In the genomic region with DNA sequence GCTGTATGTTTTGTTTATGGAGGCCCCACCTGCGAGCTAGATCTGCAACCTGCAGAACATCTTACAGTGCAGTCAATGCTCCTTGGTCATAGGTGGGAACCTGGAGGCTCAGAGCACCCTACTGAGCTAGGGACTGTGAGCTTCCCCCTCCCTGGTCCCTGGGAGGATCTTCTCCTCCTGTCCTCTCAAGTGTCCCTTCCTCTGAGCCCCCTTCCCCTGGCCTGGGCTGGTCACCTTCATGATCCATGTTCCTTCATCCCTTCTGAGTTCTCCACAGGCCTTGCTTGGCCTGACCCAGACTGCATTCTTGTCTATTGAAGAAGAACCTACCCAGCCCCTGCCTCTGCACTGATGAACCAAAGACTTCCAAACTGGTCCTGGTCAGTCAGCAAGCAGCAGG, we compare ENCODE assay signal across 11 mouse cellular contexts. TPM values are rescaled to one million over a fixed set of nuclear protein-coding genes. Genes with fewer than 3 reads are reported as not detected.
A peak's percentile ranks its signal among the peaks of the same experiment; 100 is the strongest.
DNase-seq lines count a peak whose midpoint lies in the region; ATAC-seq and TF ChIP-seq lines count a peak whose summit lies in the region.
"Had no signal": no experiment of that assay in that cellular context is flagged by ENCODE, and none has a peak within 500 bp of the region (broad histone marks: within the 10 kb centered on the region; RNA-seq: fewer than 3 reads in every experiment).

No protein-coding gene starts in this region.

- no peak overlapping the region for H3K27ac ChIP-seq in lung, embryonic 14.5 days (ENCODE audit: low read depth)
- no peak overlapping the region for H3K27ac ChIP-seq in lung, postnatal 0 days (ENCODE audit: low read length)
- H3K27ac ChIP-seq in limb, embryonic 10.5 days = peak overlapping the region; percentile 84
- H3K27ac ChIP-seq in neural tube, embryonic 14.5 days (ENCODE audit: low read depth, low read length) = peak overlapping the region; percentile 89

- 42% methylated on average over 1 of the region's 1 CpGs for WGBS in lung, embryonic 14.5 days
- 33% methylated on average over 1 of the region's 1 CpGs for WGBS in lung, postnatal 0 days
- 42% methylated on average over 1 of the region's 1 CpGs for WGBS in limb, embryonic 10.5 days
- whole genome bisulfite sequencing in neural tube, embryonic 14.5 days = 54% methylated on average over 1 of the region's 1 CpGs

- peaks cover 9% of the 10 kb centered on the region for H3K4me1 ChIP-seq in lung, embryonic 14.5 days (ENCODE audit: insufficient read depth)
- peaks cover 4% of the 10 kb centered on the region for H3K4me1 ChIP-seq in lung, postnatal 0 days (ENCODE audit: insufficient read depth, low read depth, low read length)
- H3K4me1 ChIP-seq in limb, embryonic 10.5 days = peaks cover 51% of the 10 kb centered on the region
- H3K4me1 ChIP-seq in neural tube, embryonic 14.5 days (ENCODE audit: control insufficient read depth, insufficient read depth, low read length) = peaks cover 34% of the 10 kb centered on the region

- H3K27me3 ChIP-seq in lung, embryonic 14.5 days (ENCODE audit: insufficient read depth, low read length) = peaks cover 27% of the 10 kb centered on the region
- 0 out of 2 replicates have a peak, but pooled peaks cover 10% of the 10 kb centered on the region for H3K27me3 ChIP-seq in lung, postnatal 0 days (replicated peaks; ENCODE audit: insufficient read depth, low read length)
- peaks cover 66% of the 10 kb centered on the region for H3K27me3 ChIP-seq in limb, embryonic 10.5 days (ENCODE audit: low read depth, poor library complexity, severe bottlenecking)
- peaks cover 3% of the 10 kb centered on the region; the same call in 1 of the 2 replicates for H3K27me3 ChIP-seq in neural tube, embryonic 14.5 days (ENCODE audit: control insufficient read depth, insufficient read depth, low read length)

- H3K36me3 ChIP-seq in lung, embryonic 14.5 days (ENCODE audit: insufficient read depth) = no peaks in the 10 kb centered on the region
- no peaks in the 10 kb centered on the region for H3K36me3 ChIP-seq in lung, postnatal 0 days (ENCODE audit: insufficient read depth, low read length)
- no peaks in the 10 kb centered on the region for H3K36me3 ChIP-seq in limb, embryonic 10.5 days
- H3K36me3 ChIP-seq in neural tube, embryonic 14.5 days (ENCODE audit: control insufficient read depth, insufficient read depth, low read length) = no peaks in the 10 kb centered on the region

- H3K4me2 ChIP-seq in lung, embryonic 14.5 days = peak overlapping the region; percentile 55
- no peak overlapping the region for H3K4me2 ChIP-seq in lung, postnatal 0 days (replicated peaks; ENCODE audit: low read depth, low read length)
- H3K4me2 ChIP-seq in neural tube, embryonic 14.5 days (ENCODE audit: low read depth, low read length) = peak overlapping the region; percentile 53

- ATAC-seq in lung, embryonic 14.5 days (ENCODE audit: insufficient read depth) = no peak
- no peak for ATAC-seq in lung, postnatal 0 days
- no peak for ATAC-seq in neural tube, embryonic 14.5 days (ENCODE audit: low read depth)

- TF ChIP-seq EP300 in lung, postnatal 0 days (IDR thresholded peaks at IDR 0.05) = no peak

- H3K9ac ChIP-seq in lung, embryonic 14.5 days = no peak overlapping the region
- H3K9ac ChIP-seq in lung, postnatal 0 days (replicated peaks; ENCODE audit: low read depth) = no peak overlapping the region
- no peak overlapping the region for H3K9ac ChIP-seq in neural tube, embryonic 14.5 days (replicated peaks; ENCODE audit: low read depth, low read length)

- no peaks in the 10 kb centered on the region for H3K9me3 ChIP-seq in lung, embryonic 14.5 days (ENCODE audit: low read depth, low read length)
- H3K9me3 ChIP-seq in lung, postnatal 0 days (ENCODE audit: low read length) = no peaks in the 10 kb centered on the region
- H3K9me3 ChIP-seq in limb, embryonic 10.5 days (replicated peaks) = no peaks in the 10 kb centered on the region
- no peaks in the 10 kb centered on the region for H3K9me3 ChIP-seq in neural tube, embryonic 14.5 days (ENCODE audit: control insufficient read depth, low read length)

- H3K4me3 ChIP-seq in lung, embryonic 14.5 days (ENCODE audit: low read depth, low read length) = no peak overlapping the region
- no peak overlapping the region for H3K4me3 ChIP-seq in lung, postnatal 0 days (ENCODE audit: low read depth, low read length)
- peak overlapping the region; percentile 42; the same call in 1 of the 2 replicates for H3K4me3 ChIP-seq in limb, embryonic 10.5 days
- no peak overlapping the region for H3K4me3 ChIP-seq in neural tube, embryonic 14.5 days (ENCODE audit: low read depth, low read length)

- TF ChIP-seq CTCF in lung, embryonic 14.5 days (IDR thresholded peaks at IDR 0.05; ENCODE audit: low read depth) = no peak
- TF ChIP-seq CTCF in lung, postnatal 0 days (IDR thresholded peaks at IDR 0.05) = no peak

- DNase-seq in embryo, embryonic 10 days (ENCODE audit: low spot score) = peak; percentile 2
- DNase-seq in embryo, embryonic 11 days = no peak
- DNase-seq in lung, embryonic 14.5 days = no peak
- no peak for DNase-seq in lung, postnatal 0 days (ENCODE audit: low spot score)
- no peak for DNase-seq in limb, embryonic 10.5 days (ENCODE audit: low spot score)
- no peak for DNase-seq in urinary bladder, adult 2 months (ENCODE audit: low spot score)
- no peak for DNase-seq in layer of hippocampus, adult 18-20 months (ENCODE audit: low spot score in 2 of 2)
- DNase-seq: cerebellum, adult 18-20 months had no signal

RNA-seq across cellular contexts. Expression of a gene that starts 21.7 kb away (rescaled TPM):
- not detected in 2 replicates for polyA plus RNA-seq in lung, embryonic 14.5 days (2014; fragmentation: Nextera tagmentation; extraction: Ambion mirVana)
- polyA plus RNA-seq in lung, postnatal 0 days (2015; fragmentation: Nextera tagmentation; extraction: Ambion mirVana) = 0.08 and 0.10 TPM in 2 replicates
- not detected in 2 replicates for polyA plus RNA-seq in limb, embryonic 10.5 days (2016; fragmentation: Nextera tagmentation; extraction: Ambion mirVana)
- 0.07 and 0.13 TPM in 2 replicates for polyA plus RNA-seq in neural tube, embryonic 14.5 days (2014; fragmentation: Nextera tagmentation; extraction: Ambion mirVana)
- 5.4 and 5.9 TPM in 2 replicates for polyA plus RNA-seq in urinary bladder, adult 2 months (2012; rRNA removed)
- total RNA-seq in layer of hippocampus, adult 18-20 months (2021) = not detected
- total RNA-seq: granulocyte monocyte progenitor cell, adult 5-6 weeks; megakaryocyte, adult 5-6 weeks had no signal

RNA-seq across cellular contexts. Expression of a gene that starts 44.2 kb away (rescaled TPM):
- 0.34 and 0.41 TPM in 2 replicates for polyA plus RNA-seq in lung, embryonic 14.5 days (2014; fragmentation: Nextera tagmentation; extraction: Ambion mirVana)
- 1.1 and 2.5 TPM in 2 replicates for polyA plus RNA-seq in lung, postnatal 0 days (2015; fragmentation: Nextera tagmentation; extraction: Ambion mirVana)
- not detected in 2 replicates for polyA plus RNA-seq in limb, embryonic 10.5 days (2016; fragmentation: Nextera tagmentation; extraction: Ambion mirVana)
- 0.12 TPM in 1 of 2 replicates, not detected in the other for polyA plus RNA-seq in neural tube, embryonic 14.5 days (2014; fragmentation: Nextera tagmentation; extraction: Ambion mirVana)
- 11.3 and 15.7 TPM in 2 replicates for polyA plus RNA-seq in urinary bladder, adult 2 months (2012; rRNA removed)
- total RNA-seq in layer of hippocampus, adult 18-20 months (2021) = under 1 TPM in 1 of 2 experiments, not detected in 1; 0.30 TPM

RNA-seq across cellular contexts. Expression of a gene that starts 55.2 kb away (rescaled TPM):
- 0.05 and 0.07 TPM in 2 replicates for polyA plus RNA-seq in lung, embryonic 14.5 days (2014; fragmentation: Nextera tagmentation; extraction: Ambion mirVana)
- 0.07 TPM in 1 of 2 replicates, not detected in the other for polyA plus RNA-seq in lung, postnatal 0 days (2015; fragmentation: Nextera tagmentation; extraction: Ambion mirVana)
- polyA plus RNA-seq in limb, embryonic 10.5 days (2016; fragmentation: Nextera tagmentation; extraction: Ambion mirVana) = 0.06 TPM in 1 of 2 replicates, not detected in the other
- 0.08 TPM in 1 of 2 replicates, not detected in the other for polyA plus RNA-seq in neural tube, embryonic 14.5 days (2014; fragmentation: Nextera tagmentation; extraction: Ambion mirVana)
- polyA plus RNA-seq in urinary bladder, adult 2 months (2012; rRNA removed) = not detected in 2 replicates
- not detected for total RNA-seq in layer of hippocampus, adult 18-20 months (2021)
- total RNA-seq: granulocyte monocyte progenitor cell, adult 5-6 weeks; megakaryocyte, adult 5-6 weeks had no signal

Comparison
In these comparisons a context has a peak if more than half of its experiments do, and no peak if none do; other contexts are left out.
1. H3K27ac ChIP-seq: peak in limb, embryonic 10.5 days (single experiment) and neural tube, embryonic 14.5 days (single experiment); none in lung, embryonic 14.5 days (single experiment) and lung, postnatal 0 days (single experiment).